Mouse (Mus musculus) frontal cortex, adult (tissue): ENCODE results near the gene Ap2b1.

Experiments used
- ATAC-seq: cut with Nextera tagmentation; 2 replicates; pipeline ENCODE4 v1.9.2; 2017; ENCODE audit warnings: mild to moderate bottlenecking, moderate library complexity, mixed read lengths; ENCODE audit not compliant: low TSS enrichment

The Ap2b1 gene

DNA sequence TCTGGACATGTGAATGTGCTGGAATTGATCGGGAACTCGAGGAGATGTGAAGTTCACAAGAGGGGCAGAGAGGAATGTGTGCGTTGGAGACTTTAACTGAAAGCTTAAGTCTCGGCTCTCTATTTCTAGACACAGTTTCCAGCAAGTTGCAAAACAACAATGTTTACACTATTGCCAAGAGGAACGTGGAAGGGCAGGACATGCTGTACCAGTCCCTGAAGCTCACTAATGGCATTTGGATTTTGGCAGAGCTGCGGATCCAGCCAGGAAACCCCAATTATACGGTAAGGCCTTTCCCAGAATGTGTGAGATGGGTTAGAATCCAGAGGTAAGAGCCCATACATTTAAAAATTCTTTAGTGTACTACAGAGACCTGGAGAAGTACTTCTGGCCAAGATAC is 98.8 kb downstream of the Ap2b1 start:
- ATAC-seq = no peak

DNA sequence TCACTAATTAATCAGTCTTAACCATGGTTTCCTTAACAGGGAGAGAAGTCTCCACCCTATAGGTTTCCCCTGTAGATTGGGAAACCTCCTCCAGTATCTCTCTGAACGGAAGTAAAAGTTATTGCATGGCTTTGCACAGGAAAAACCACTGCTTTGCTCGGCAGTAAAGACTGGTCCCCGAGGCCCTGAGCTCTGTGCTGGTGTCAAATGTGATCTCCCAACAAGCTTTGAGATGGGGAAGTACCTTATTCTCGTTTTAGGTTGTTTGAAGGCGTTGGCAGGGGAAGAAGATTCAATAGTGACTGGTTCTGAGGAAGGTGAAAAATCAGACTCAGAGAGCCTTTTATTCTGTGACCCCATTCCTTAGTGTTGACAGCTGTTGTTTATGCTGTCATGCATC is 99.9 kb downstream of the Ap2b1 start:
- ATAC-seq = no peak

DNA sequence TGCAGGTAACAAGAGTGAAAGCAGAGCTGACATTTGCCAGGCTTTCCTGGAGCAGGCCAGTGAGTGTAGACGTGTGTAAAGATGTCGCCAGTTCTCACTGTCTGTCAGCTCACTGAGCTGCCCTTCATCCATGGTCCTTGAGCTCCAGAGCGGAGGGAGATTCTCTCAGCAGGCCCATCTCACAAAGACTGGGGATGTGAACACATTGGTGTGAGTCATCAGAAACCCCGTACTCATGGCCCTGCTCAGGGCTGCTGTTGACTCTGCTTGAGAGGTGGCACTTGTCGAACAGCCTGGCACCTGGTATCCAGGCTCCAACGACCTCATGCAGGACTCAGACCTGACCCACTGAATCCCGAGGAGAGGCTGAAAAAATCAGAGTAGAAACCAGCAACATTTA is 105.0 kb downstream of the Ap2b1 start:
- ATAC-seq = no peak

DNA sequence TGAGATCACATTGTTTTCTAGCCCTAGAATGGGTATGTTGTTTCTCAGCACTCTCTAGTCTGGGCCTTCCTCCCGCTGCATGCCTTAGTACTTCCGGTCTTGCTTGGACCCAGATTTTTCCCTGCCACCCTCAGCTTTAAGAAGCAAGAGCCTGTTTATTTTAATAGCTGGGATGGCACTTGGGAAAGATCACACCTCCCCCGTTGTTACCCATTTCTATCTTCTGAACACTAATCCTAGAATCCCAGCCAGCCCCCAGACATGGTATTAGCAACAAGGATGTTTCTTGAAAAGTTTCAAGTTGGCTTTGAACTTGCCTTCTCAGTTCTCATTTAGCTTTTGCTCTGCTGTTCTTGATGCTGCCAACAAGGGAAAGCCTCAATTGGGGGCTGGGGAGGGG is 107.6 kb downstream of the Ap2b1 start:
- peak; percentile 26; the same call in 1 of the 2 replicates for ATAC-seq

DNA sequence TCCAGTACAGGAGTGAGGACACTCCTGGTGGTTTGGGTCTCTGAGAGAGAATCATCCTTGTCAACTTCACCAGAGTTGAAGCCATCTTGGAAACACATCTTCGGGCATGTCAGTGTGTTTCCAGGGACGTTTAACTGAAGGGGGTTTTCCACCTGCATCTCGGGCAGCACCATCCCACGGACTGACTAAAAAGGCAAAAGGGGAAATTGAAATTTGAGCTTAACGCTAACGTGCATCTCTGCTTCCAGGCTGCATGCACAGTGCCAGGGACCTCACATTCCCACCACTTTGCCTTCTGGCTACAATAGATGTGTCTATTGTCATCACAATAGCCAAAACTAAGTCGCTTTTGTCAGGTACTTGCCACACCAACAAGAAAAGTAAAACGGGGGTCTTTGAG is 109.4 kb downstream of the Ap2b1 start:
- ATAC-seq = no peak

DNA sequence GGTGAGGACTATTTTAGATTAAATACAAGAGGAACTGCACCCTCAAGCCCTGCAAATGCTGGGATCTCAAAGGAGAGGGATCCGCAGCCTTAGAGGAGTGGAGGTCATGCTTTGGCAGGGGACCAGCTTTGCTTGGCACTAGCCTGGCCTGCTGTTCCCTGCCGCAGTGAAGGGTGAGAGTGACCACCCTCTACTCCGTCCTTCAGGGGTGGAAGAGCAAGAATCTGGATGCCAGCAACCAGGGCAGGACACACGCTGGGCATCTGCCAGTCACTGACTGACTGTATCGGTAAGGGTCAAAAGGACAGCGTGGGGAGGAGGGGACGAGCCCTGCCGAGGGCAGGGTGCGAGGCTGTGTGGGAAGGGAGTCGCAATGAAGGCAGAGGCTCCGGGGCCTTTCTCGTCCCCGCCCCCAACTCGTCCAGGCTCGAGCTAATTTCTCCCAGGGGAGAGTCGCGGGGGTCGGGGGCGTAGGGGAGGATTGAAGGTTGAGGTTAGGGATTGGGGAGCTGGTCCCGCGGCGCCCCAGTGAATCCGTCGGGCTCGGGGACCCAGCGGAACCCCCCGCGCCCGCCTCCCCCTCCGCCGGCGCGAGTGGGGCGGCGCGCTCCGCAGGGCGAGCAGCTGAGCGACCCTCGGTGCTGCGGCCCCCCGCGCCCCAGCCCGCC is 110.4 kb downstream of the Ap2b1 start, which contains the start of gene Rasl10b:
Gene Rasl10b (plus strand): TSS at position 51 of the 668 bp plus-strand sequence.
- 0 out of 2 replicates have a peak, but pooled peaks have one; percentile 30 for ATAC-seq

DNA sequence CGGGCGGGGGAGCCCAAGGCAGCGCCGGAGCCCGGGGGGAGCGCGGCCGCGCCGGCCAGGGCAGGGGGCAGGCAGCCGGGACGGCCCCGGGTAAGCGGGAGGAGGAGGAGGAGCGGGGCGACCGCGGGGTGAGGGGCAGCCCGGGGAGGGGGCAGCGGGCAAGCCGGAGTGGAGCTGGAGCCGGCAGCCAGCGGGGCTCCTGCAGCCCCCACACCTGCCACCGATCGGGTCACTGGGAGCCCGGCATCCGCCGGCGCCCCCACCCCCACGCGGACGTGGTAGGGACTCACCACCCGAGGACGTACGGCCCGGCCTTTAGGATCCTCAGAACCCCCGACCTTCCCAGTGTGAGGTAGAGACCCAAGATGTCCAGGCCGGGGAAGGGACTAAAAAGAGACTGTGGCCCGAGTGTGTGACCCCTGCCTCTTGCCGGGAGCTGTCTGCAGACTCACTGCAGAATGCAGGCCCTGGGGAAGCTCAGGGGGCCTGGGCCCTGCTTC is 111.0 kb downstream of the Ap2b1 start:
- ATAC-seq = 0 out of 2 replicates have a peak, but pooled peaks have one; percentile 15

DNA sequence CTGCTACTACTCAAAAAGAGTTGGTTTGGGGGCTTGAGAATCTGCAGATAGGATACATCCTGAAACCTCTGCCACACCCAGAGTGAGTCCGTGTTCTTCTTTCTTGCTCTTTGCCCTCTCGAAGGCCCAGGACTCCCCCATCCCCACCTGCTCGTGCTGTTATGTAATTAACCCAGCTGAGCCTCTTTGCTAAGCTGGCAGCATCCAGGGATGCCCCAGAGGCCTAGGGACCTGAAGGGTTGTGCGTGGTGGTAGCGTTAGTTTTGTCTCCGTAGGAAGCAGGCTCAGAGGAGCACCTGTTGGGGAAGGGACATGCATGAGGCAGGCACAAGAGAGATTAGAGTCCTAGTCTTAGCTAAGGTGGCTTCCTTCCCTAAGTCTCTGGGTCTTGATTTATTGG is 111.7 kb downstream of the Ap2b1 start:
- no peak for ATAC-seq

DNA sequence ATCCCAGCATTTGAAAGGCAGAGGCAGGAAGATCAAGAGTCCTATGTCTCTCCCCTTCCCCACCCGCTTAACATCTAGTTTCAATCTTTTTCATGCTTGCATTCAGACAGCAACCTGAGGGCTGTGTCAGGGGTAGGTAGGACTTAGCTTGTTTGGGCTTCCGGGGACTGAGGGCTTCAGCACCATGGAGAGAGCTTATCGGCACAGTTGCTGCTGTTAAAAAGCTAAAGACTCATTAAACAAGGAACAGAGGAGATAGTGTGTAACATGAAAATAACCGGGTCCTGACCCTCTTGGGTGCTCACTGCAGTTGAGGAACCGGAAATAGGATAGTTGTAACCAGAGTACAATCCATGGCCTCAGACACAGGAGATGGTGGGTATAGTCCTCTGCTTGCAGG is 118.3 kb downstream of the Ap2b1 start:
- no peak for ATAC-seq

DNA sequence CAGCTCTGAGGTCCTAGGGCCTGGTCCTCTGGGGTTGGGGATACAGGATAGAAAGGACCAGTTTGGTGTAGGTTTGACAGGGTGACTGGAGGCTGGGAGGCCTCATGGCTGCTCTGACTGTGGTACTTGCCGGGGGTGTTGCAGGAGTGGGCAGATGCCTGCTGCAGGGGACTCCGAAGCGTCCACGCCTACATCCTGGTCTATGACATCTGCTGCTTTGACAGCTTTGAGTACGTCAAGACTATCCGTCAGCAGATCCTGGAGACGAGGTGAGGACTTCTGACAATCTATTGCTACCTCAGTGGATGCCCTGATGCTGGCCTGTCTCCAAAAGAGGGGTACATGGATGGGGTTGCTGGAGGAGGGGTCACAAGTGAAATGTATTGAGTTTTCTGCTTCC is 118.9 kb downstream of the Ap2b1 start:
- peak; percentile 47; the same call in 1 of the 2 replicates for ATAC-seq

DNA sequence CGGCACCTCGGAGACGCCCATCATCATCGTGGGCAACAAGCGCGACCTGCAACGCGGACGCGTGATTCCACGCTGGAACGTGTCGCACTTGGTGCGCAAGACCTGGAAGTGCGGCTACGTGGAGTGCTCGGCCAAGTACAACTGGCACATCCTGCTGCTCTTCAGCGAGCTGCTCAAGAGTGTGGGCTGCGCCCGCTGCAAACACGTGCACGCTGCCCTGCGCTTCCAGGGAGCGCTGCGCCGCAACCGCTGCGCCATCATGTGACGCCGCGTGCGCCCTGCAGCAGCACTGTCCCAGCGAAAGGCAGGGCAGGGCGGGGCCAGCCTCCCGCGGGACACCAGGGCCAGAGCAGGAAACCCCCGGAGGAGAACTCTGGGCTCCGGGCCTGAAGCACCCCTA is 119.7 kb downstream of the Ap2b1 start:
- peak; percentile 69 for ATAC-seq

DNA sequence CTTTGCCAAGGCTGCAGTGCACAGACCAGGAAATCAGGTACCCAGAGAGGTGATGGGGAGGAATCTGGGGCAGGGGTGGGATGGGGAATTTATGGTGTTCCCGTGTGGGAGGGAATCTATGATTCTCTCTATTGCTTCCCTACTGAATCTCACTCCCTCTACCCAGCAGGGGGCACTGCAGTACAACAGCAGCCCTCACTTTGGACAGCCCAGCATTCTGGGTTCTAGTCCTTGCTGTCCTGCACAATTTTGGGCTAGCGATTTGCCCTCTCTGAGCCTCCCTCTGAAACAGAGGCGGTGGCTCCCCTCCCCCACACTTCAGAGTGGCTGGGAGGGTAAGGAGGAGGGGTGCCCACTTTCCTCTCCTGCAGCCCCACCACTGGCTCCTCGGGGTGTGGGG is 121.5 kb downstream of the Ap2b1 start:
- no peak for ATAC-seq

DNA sequence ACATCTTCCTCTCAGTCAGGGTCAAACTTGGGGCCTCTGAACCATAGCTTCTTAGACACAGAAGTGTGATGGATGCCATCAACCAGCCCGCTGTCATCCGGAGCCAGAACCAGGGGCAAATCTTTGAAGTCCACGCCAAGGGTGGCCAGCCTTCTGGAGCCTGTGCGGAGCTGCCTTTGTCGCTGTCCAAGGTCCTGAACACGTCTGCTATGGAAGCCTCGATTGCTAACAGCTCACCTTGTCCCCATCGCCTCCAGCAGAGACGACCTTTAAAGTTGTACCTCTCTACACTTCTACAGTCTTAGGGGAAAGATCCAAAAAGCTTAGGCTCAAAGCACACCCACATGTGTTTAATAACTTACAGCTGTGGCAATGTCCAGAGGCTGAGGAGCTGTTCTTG is 122.5 kb downstream of the Ap2b1 start:
- ATAC-seq = no peak

DNA sequence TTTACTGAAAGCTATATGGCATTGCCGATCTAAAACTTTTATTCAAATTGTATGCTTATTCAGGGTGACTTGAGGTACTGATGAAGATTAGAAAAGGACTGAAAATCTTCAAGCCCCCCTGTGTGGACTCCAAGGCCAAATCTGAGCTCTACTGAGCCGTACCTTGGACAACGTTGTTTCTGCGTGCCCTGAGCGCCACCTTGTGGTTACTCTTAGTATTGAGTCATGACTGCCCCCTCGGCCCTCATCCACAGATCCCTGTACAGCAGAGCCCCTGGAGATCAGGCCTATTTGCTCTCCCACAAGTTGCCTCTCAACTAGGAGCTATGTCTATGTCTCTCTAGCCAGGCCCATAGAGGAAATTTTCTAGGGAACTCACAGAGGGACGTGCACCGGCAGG is 125.9 kb downstream of the Ap2b1 start:
- ATAC-seq = peak; percentile 72

DNA sequence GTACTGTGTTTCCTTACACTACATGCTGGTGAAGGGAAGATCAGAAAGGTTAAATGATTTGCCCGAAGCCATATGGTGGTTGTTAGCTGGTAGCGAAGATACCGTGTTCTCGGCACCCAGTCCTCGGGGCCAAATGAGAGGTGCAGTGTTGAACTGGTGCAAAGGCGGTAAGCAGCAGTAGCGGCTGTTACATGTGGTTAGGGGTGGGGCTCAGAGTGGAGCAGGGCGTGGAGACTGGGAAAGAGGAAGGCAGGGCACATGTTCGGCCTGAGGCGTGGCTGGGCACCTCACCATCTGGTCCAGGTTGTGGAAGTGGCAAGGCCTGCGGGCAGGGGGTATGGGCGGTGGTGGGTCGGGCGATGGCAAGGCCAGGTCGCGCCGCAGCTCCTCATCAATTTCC is 128.1 kb downstream of the Ap2b1 start:
- no peak for ATAC-seq

DNA sequence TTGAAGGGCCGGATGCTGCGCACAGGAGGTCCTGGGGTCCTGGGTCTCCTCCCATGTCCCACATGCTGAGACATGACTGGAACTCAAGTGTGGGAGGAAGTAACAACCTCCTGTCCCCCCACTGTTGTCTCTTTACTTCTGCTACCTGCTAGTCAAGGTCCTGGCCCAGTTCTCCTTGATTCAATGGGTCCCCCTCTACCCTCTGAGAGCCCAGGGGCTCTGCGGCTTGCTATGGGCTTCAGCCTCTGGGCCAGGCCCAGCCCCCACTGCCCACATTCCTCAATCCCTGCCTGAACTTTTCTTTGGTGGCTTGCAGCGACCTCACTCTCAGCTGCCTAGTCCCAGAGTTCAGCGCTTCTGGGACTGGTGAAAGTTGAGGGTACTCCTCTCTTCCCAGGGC is 130.5 kb downstream of the Ap2b1 start, which contains the start of gene Gas2l2:
Gene Gas2l2 (minus strand): TSS at position 101 of the 400 bp plus-strand sequence.
- ATAC-seq = no peak

DNA sequence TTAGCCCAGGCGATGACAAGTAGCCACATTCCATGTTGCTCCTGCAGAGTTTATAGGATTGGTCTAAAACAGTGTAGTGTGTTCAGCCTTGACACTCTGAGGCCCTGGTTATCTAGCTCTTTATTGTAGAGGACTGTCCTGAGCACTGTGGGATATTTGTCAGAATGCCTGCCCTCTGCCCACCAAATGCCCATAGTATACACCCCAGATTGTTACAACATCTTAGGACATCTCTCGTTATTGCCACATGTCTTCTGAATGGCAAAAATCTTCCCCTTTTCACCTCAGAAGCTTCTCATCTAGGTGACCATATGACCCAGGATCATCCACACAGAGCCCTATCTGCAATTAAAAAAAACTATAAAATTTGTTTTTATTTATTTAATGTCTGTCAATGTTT is 133.7 kb downstream of the Ap2b1 start:
- no peak for ATAC-seq

DNA sequence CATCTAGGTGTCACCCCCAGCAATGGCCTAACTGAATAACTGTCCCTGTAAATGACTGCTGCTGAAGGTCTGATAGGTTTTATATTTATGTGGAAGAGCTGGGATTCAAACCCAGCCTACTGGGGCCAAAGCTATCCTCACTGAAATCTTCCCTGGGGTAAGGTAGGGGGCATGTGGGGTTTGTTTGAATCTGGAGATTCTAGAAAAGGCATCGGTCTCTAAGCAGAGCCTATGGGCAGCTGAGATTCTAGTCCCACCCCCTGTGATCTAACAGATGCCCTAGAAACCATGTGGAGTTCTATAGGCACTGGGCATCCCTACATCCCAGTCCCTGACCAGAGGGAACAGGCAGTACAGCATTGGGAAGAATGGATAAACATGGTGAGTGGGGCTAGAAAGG is 138.6 kb downstream of the Ap2b1 start, which contains the start of gene 1700020L24Rik:
Gene 1700020L24Rik (plus strand): TSS at position 301 of the 400 bp plus-strand sequence.
- no peak for ATAC-seq

DNA sequence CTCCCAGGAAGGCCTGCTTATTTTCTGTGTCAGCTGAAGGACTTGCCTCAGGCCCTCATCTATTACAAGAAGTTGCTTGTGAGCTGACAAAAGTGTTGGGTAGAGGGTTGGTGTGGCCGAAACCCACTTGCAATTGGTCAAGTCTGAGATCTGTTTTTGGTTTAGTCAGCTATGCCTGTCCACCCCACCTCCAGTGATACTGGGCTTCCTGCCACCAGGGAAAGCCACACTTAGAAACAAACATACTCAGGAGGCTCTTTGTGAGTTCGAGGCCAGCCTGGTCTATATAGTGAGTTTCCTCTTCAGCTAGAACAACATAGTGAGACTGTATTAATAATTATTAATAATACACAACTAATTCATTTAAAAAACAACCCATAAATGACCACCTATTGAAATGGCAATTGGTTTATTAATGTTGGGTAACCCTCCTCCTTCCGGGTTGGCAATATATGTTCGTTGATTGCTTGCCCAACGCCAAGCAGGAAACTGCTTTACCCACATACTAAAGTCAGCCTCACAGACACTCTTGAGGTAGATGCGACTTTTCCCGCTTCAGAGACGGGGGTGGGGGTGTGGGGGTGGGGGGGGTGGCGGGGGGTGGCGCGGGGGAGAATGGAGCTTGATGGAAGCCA is 140.7 kb downstream of the Ap2b1 start:
- no peak for ATAC-seq

DNA sequence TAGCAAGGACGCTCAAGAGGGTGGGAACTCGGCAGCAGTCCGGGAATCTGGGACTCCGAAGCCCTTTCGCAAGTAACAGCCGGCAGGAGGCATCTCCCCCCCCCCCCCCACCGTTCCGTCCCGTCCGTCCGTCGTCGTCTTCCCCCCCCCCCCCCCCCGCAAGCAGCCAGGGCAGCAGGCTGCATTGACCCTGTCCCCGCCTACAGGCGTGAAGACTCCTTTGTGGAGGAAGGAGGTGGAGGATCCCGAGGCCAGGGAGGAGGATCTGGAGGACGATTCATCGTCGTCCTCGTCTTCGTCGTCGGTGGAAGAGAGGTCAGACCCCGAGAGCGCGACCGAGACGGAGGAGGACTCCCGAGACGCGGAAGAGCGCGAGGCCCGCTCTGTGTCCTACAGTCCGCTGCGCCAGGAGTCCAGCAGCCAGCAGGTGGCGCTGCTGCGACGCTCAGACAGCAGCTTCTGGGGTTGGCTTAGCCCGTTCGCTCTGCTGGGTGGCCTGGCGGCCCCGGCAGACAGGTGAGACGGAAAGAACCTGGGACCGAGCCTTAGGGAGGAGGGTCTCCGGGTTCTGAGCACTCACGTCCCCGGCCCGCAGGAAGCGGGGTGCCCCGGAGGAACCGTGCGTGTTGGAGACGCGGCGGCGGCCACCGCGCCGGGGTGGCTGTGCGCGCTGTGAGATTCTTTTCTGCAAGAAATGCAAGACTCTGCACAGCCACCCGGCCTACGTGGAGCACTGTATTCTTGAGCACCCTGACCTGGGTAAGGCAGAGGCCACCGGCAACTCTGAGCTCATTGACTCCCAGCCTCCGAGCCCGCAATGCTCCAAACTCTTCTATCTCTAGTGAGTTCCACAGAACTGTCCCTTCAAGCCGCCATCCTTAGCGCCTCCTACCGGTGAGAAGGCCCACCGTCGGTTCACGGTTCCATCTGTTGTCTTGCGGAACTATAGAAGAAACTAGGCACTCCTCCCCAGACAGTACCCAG is 141.5 kb downstream of the Ap2b1 start:
- ATAC-seq = peak; percentile 92

DNA sequence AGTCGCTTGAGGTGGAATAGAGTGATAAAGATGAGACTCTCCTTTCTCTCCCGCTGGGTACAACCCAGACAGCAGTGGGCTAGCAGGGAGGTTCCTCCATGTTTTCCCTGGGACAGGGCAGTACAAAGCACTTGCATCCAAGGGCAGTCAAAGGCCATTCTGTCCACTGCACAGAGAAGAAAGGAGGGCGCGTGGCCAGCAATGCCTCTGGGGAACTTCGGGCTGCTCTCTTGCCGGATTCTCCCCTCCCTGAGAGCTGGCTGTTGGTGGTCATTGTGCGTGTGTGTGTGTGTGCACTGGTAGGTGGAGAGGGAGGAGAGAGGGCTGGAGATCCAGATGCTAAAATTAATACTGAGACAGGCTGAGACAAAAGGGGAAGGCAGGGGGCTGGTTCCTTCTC is 142.4 kb downstream of the Ap2b1 start:
- no peak for ATAC-seq
